Mouse (Mus musculus): ENCODE measurements at regions not wholly inside any gene's neighbourhood (a gene's known extent, or its start where the extent isn't known, plus 50 kb on each side); places are given as distances from the start of the nearest gene placed in this dataset.
"Not testable (repeated sequence)": the region's sequence is repeated elsewhere in the genome, so short reads cannot be mapped to it uniquely, and the experiment has no call there.

GRCm38 (mm10) chr5:81878563-81878962, 858.6 kb downstream of the Adgrl3 start:
- no peak for DNase-seq (ENCODE audit: low spot score)

GRCm38 (mm10) chr5:81893358-81893757, 873.4 kb downstream of the Adgrl3 start:
- DNase-seq (ENCODE audit: low spot score), result no peak

GRCm38 (mm10) chr5:81909368-81909767, 889.4 kb downstream of the Adgrl3 start:
- DNase-seq (ENCODE audit: low spot score), result peak; percentile 15

- no peak for DNase-seq (ENCODE audit: low spot score)
Observed at GRCm38 (mm10) chr5:81909964-81910363, 890.0 kb downstream of the Adgrl3 start.

- no peak for DNase-seq (ENCODE audit: low spot score)
Observed at GRCm38 (mm10) chr5:81916667-81917066, 896.7 kb downstream of the Adgrl3 start.

DNA sequence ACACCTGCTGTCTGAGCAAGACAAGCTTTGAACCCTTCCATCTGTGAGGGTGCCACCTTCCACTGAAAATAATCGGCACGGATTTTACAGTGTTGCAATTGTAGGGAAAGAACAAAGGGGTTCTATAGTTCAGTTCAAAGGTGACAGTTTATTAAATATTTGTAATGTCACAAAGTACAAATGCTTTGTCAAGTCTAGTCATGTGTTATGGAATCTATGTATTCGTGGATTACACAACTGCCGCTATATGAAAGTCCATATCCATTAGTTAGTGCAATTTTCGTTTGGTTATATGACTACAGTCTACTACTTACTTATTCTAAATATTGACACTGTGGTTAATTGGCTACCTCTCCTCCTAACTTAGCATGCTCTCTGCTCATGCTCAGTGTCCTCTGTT, 920.9 kb downstream of the Adgrl3 start:
- DNase-seq (ENCODE audit: low spot score), result no peak

DNA sequence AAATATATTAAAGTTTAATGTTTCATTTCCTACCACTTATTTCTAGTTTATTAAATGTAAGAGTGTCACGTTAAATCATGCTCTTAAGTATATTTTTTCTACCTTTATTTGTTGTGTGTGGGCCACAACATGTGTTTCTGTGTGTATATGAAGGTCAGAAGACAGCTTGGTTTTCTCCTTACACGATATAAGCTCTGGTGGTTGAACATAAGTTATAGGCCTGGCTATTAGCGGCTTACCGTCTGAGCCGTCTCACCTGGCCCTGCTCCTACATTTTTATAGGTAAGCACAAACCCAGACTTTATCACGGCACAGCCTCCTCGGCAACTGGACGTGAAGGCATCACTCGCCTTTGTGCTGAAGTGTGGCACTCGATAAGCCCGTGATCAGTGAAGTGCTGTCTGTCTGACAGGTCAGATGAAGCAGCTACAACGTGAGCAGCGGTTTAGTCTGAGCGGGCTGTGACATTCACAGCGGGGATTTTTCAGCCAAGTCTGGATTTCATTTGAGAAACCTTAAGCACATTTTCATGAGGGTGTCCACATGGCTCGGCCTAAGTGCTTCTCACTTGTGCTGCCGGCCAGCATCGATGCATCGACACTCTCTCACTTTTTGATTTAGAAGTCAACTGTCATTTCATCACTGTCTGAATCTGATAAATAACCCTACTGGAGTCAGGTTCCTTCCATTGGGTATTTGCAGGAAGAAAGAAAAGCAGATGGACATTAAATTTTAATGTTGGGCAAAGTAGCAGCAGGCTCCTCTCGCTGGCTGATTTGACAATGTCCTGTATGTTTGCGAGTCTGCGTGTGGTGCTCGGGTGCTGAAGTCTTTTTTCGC, 950.0 kb downstream of the Adgrl3 start:
- no peak for DNase-seq (ENCODE audit: low spot score)

GRCm38 (mm10) chr5:81970525-81971011, 950.6 kb downstream of the Adgrl3 start:
- DNase-seq (ENCODE audit: low spot score), result no peak

DNA sequence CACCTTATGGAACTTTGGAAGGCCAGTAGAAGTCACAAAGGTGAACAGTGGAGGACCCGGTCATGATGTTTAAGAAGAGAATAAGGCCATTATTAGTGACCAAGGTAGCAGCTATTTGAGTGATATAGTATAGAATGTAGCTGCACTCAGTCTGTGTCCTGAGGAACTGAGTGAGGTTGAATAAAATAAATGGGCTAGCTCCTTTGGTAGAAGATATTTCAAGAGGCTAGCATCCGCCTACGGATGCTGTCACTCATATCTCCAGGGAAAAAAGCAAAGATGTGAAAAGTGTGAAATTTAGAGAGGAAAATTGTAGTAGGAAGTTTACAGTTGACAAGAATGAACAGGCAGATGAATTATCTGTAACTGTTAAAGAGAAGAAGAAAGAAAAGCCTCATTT, 956.6 kb downstream of the Adgrl3 start:
- DNase-seq (ENCODE audit: low spot score), result no peak

DNA sequence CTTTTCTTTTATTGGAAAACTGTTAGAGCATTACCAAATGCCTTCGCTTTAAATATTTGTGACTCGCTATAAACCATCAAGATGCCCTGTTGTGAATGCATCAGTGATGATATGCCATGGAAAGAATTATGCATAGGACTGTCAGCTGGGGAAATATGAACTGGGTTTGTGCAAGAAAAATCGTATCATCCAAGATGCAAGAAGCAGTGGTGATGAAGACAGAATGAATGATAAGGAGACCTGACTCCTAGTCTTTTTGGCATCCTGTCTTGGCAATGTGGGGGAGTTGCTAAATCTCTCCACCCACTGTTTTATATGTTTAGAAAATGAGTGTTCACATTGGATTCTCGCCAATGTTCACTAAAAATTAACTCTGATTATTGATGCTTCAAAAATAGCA, 963.4 kb downstream of the Adgrl3 start:
- peak; percentile 18 for DNase-seq (ENCODE audit: low spot score)

- no peak for DNase-seq (ENCODE audit: low spot score)
Observed at GRCm38 (mm10) chr5:81988069-81988468, 968.1 kb downstream of the Adgrl3 start.

GRCm38 (mm10) chr5:82007955-82008354, 988.0 kb downstream of the Adgrl3 start:
- DNase-seq (ENCODE audit: low spot score), result no peak

DNA sequence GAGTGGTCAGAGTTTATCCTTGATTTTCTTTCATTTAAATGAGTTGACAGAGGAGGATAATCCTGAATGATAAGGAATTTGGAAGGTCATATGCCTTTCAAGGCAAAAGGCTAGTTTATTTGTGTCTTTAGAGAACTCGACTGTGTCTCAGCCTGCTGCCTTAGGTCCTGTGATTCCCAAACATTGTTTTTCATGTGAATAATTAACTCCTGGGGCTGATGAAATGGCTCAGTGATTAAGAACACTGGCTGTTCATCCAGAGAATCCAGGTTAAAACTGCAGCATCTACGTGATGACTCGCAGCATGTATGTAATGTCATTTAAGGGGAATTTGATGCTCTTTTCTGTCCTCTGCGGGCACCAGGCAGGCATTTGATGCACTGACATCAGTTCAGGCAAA, 1004.2 kb downstream of the Adgrl3 start:
- no peak for DNase-seq (ENCODE audit: low spot score)

DNA sequence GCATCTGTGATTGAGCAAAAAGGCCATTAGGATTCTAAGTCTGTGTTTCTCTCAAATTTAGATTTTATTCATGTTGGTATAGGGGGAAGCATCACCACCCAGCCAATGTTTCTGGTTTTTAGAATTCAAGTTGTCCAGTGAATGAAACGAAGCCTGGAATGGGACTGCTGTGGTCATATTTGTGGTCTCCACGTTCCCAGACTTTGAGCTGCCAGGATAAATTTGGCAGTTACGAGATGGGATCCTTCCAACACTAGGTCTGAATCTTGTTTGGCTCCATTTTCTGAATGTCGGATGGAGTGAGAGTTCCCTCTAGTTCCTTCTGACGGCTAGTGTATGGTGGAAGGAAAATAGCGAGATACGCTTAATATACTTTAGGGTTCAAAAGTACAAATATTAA, 1014.8 kb downstream of the Adgrl3 start:
- DNase-seq (ENCODE audit: low spot score), result peak; percentile 32

DNA sequence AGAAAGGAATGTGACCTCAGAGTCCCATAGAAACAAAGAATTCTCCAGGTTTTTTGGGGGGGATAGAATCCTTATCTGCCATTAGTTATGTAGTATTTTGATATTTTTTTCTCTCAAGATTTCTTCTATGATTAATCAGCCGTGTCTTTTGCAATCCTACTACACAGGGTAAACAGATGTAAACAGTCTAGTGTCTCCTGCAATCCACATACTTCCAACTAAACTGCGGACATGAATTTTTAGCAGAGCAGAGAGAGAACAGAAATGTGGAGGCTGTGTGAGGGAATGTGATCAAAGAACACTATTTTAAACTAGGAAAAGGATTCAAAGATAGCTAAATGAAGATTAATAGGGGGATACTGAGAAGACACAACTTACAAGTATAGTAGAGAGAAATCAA, 1026.2 kb downstream of the Adgrl3 start:
- DNase-seq (ENCODE audit: low spot score), result no peak

GRCm38 (mm10) chr5:82059108-82059838, 1039.3 kb downstream of the Adgrl3 start:
- no peak for DNase-seq (ENCODE audit: low spot score)

GRCm38 (mm10) chr5:82060679-82061078, 1040.7 kb downstream of the Adgrl3 start:
- peak; percentile 72 for DNase-seq (ENCODE audit: low spot score)

DNA sequence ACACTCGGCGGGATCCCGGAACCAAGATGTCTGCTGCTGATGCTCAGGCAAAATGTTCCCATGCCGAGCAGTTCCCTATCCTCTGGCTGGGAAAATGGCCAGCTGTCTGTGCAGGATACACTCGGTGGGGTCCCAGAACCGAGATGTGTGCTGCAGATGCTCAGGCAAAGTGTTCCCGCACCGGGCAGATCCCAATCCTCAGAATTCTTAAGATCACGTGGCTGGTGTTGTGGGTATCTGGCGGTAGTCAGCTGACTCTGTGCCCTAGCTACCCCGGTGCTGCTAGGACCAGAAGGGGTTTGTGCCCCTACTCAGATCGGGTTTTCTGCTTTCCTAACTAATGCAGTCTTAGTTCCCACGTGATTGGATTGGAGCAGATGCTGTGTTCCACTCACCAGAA, 1049.3 kb downstream of the Adgrl3 start:
- DNase-seq (ENCODE audit: low spot score), result not testable (repeated sequence)

- DNase-seq (ENCODE audit: low spot score), result no peak
Observed at GRCm38 (mm10) chr5:82089401-82089800, 1069.5 kb downstream of the Adgrl3 start.

DNA sequence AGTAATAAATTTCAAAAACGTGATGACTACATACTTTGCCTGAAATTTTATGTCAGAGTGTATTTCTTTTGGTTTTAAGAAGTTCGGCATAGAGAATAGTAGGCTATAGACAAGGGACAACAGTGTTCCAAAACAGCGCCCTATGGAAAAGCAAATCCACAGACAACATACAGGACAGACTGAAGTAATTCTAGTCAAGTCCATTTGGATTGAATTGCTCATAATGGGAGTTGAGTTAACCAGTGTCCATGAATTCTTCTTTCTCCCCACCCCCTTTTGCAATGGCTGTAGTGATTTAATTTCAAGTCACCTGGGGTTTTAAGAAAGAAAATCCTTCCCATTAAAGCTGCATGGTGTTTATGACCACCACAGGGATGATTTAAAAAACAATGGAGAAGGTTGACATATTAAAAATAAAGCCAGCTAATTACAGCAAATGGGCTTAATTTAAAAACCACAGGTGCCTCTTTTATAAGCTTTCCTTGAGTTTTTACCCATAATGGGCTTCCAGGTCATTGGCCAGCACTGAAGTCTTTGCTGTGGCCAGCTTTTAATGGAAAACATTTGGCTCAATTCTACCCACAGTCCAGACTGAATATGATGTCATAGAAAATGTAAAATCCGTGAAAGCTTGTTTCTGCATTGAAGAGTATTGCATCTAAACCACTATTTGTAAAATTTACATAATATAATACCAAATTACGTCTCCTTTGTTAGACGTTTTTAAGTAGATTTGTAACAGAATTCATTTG, 1083.3 kb downstream of the Adgrl3 start:
- DNase-seq (ENCODE audit: low spot score), result no peak

DNA sequence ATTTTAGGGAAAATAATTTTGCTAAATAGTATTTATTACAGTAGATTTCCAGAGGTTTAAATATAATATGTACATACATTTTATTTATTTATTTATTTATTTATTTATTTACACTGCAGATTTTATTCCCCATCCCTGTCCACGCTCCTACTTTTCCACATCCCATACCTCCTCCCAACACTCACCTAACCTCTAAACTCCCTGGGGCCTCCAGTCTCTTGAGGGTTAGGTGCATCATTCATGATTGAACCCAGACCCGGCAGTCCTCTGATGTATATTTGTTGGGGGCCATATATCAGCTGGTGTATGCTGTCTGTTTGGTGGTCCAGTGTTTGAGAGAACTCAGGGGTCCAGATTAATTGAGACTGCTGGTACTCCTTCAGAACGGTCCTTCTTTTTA, 1083.9 kb downstream of the Adgrl3 start:
- DNase-seq (ENCODE audit: low spot score), result no peak

DNA sequence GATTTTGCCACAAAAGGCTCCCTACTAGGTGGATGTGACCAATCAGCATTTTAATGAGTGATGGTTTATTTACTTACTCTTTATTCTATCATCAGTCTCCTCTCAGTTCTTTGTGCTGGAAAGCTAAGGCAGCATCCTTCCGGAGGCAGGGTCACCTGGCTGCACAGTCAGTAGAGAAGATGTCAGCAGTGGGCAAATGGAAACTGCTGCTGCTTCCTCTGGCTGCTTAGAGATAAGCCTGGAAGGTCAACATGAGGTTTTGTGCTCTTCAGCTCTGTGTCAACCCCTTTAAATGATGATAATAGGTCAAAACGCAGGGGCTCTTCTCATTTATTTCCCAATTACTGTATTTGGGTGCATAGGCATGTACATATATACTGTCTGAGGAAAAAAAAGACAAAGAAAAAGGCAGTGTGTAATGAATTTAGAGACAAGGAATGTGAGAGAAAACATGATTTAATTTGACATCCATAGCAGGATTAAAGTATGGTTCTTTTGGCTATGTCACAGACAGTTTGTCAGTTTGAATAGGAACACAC, 1106.1 kb downstream of the Adgrl3 start:
- no peak for DNase-seq (ENCODE audit: low spot score)

All from adipocyte (in vitro differentiated cells).